Mouse (Mus musculus) left cerebral cortex, postnatal 4 days (tissue): ENCODE results near the gene BC017158. TPM values are rescaled to one million over a fixed set of nuclear protein-coding genes. Genes with fewer than 3 reads are reported as not detected.

Experiments
- DNase-seq: peaks from one replicate; pipeline ENCODE4 v3.0.0-alpha.2; 2022
- intact Hi-C: fragments of 180-260 bp; cut with DNase I; formaldehyde crosslinking; loops from one replicate; pipeline ENCODE4 v1.15.1; 2025
- microRNA-seq: library from miRNA; unstranded; fragments of <30 nt; microRNA quantifications from one replicate; pipeline ENCODE4 v1.2.0, GENCODE M21; 2022
- total RNA-seq, 2 experiments: library from RNA; stranded (reverse); gene quantifications; 2 replicates each; pipeline ENCODE4 v1.2.3; 2021

The BC017158 gene
- total RNA-seq, 2 experiments from 2014 or later = 23.4 to 27.8 TPM

DNA sequence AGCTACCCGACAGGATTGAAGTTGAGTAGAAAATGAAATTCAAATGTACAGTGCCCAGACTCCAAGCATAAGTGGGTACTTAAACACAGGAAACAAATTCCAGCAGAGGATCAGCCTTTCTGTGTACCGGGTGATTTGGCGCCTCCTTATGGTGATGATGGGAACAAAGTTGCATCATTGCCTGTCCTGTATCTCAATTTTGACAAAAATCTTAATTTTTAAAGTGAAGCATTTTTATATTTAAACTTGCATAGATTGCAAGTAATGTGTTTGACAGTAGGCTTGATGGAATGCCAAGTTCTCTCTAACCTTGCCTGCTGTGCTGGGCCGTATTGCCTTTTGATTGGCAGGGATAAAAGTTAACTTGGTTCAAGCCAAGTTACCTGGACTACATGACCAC lies 59.0 kb downstream of the BC017158 start:
- intact Hi-C loops = no loop called here
- DNase-seq = no peak

DNA sequence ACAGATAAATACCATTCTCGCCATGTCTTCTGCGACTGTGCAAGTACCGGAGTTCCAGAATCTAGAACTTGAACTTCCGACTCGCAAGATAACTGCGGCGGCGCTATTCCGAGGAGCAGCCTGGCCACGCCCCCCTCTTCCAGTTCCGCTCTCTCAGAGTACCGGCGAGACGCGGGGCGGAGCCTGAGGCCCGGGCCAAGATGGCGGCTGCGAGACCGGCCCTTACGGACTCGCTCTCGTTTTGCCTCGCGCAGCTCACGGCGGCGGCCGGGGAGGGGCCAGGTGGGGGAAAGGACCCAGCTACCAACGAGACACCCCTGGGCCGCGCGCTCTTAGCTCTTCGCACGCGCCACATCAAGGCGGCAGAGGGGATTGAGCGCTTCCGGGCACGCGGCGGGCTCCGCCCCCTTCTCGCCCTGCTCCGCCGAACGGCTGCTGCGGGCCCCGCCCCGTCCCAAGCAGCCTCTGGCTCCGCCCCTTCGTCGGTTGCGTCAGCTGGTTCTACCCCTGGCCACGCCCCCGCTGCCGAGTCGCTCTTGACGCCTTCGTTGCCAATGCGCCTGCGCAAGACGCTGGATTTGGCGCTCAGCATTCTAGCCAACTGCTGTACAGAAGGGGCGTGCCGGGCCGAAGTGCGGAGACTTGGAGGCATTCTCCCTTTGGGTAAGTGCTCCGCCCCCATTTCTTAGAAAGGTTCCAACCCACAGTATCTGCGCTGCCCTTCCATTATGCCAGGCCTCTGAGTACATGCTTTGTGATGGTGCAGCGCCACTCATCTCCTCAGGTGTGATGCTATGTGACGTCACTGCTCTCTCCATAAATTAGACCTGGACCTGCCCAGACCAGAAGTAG lies 59.8 kb downstream of the BC017158 start, which contains the start of gene 9130023H24Rik:
9130023H24Rik (minus strand) TSS at position 105 of the 852 bp plus-strand sequence.
- intact Hi-C loops = no loop called here
- peak; percentile 100 for DNase-seq

- intact Hi-C loops = no loop called here
- DNase-seq = no peak
These were observed 60.4 kb downstream of the BC017158 start for GRCm38 (mm10) chr7:128237593-128237926.

DNA sequence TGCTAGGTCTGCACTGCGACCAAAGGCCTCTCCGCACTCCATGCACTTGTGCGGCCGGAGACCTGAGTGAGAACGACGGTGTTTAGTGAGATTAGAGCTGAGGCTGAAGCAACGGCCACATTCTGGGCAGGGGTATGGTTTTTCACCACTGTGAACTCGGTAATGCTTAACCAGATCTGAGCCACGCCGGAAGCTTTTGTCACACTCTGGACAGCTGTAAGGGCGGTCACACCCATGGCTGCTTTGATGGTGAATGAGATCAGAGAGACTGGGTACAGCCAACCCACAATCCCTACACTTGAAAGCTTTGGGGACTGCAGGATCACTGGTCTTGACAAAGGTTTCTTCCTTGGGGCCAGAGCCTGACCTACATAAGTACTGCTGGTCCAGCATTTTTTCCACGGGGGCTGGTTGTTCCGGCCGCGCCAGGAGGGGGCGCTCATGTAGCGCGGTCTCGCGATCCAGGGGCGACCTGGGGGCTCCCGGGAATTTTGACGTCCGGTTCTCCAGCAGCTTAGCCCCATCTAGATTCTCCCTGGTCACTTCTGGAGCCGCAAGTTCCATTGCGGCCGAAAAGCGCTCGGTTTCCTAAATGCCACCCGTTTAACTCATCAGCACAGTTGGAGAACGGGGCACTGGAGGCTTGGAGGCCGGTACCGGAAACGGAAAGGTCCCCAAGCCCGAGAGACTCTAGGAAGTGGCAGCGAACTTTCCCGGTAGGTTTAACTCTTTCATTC lies 60.9 kb downstream of the BC017158 start, which contains the start of gene Armc5:
Armc5 (plus strand) TSS at position 487 of the 737 bp plus-strand sequence.
- intact Hi-C loops = no loop called here
- DNase-seq = peak; percentile 87

- intact Hi-C loops = no loop called here
- no peak for DNase-seq
These were observed 61.5 kb downstream of the BC017158 start for GRCm38 (mm10) chr7:128236426-128236825.

DNA sequence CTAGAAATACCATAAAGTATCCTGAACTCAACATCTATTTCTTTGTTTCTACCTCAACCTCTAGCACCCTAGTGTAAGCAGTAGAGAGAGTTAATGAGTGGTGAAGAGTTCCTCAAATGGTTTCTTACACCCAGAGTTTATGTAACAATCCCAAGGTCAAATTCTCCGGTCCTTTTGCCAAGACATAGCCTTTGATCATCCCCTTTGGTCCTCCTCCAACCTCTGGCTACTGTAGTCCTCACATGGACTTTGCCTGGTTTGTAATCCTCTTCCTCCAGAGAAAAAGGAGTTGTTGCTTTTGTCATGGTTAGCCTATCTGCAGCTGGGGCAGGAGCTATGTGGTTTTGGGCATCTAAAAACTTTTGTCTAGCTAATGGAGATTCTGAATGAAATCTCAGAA lies 62.5 kb downstream of the BC017158 start:
- DNase-seq = no peak
- intact Hi-C loops = no loop called here

DNA sequence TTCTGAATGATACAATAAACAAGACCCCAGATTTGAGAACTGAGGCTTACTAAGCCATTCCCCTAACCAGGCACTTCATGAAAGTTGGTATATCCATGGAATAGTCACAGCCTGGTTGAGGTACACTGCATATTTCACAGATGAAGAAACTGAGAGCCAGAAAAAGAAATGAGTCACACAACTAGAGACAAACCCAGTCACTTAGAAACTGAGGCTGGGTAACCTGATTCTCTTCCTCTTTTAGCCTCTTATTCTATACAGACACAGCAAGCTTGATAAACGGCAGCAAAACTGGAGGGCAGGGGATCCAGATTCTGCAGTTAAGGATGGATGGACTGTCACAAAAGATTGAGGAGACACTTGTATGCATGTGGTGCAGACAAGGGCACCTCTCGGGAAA lies 63.2 kb downstream of the BC017158 start:
- intact Hi-C loops = no loop called here
- no peak for DNase-seq

DNA sequence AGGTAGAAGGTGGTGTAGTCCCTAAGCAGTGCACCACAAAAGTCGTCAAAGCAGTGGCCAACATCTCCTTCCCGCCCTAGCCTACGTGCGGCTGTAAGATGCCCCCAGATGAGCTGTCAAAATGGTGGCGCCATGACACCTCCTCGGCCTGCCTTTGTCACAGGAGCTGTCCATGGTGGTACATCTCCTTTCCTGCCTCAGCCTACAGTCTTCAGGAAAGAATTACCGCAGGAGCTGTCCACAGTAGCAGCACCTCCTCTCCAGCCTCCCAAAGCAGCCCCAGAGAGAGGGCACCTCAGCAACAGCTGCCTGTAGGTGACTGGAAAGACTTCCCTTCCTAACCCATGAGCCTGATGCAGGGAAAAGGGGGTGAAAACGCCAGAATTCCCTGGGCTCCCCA lies 66.2 kb downstream of the BC017158 start:
- no peak for DNase-seq
- intact Hi-C loops = no loop called here

Small RNAs within 50 kb of the gene (microRNA-seq; reads per million reads assigned to microRNA genes)
- gene Mir3103 = not detected

Other genes with a start within 250 kb of the BC017158 start
- 1 to 10 TPM; 2.1 to 2.2 TPM for gene Itgam, start 235.5 kb downstream of the BC017158 start, total RNA-seq
- not detected for gene Gm49368, start 235.5 kb downstream of the BC017158 start, total RNA-seq
- gene Itgax, start 168.6 kb downstream of the BC017158 start, total RNA-seq = under 1 TPM; 0.44 to 0.48 TPM
- under 1 TPM; 0.22 to 0.66 TPM for gene Itgad, start 143.8 kb downstream of the BC017158 start, total RNA-seq
- 1 to 10 TPM; 3.2 TPM for gene Cox6a2, start 91.8 kb downstream of the BC017158 start, total RNA-seq
- 10 to 100 TPM; 10.3 to 11.2 TPM for gene Armc5, start 60.8 kb downstream of the BC017158 start, total RNA-seq
- 1 to 10 TPM; 5.0 to 5.2 TPM for gene 9130023H24Rik, start 60.1 kb downstream of the BC017158 start, total RNA-seq
- gene Tgfb1i1, start 51.4 kb downstream of the BC017158 start, total RNA-seq = 10 to 100 TPM; 36.9 to 37.6 TPM
- gene Slc5a2, start 32.5 kb downstream of the BC017158 start, total RNA-seq = not detected
- gene Rgs10, start 120.6 kb upstream of the BC017158 start, total RNA-seq = 10 to 100 TPM; 34.3 to 41.2 TPM
- 100 to 1,000 TPM; 112 to 115 TPM for gene Tial1, start 163.5 kb upstream of the BC017158 start, total RNA-seq
- 1 to 10 TPM; 3.8 to 4.4 TPM for gene Bag3, start 225.4 kb upstream of the BC017158 start, total RNA-seq